Mouse (Mus musculus): ENCODE data around the gene Ppie. TPM values are rescaled to one million over a fixed set of nuclear protein-coding genes. Genes with fewer than 3 reads are reported as not detected.
"Not testable (repeated sequence)": the region's sequence is repeated elsewhere in the genome, so short reads cannot be mapped to it uniquely, and the experiment has no call there.

Ppie gene
- polyA plus RNA-seq, 1 experiment from 2014 or later = 51.7 TPM

DNA sequence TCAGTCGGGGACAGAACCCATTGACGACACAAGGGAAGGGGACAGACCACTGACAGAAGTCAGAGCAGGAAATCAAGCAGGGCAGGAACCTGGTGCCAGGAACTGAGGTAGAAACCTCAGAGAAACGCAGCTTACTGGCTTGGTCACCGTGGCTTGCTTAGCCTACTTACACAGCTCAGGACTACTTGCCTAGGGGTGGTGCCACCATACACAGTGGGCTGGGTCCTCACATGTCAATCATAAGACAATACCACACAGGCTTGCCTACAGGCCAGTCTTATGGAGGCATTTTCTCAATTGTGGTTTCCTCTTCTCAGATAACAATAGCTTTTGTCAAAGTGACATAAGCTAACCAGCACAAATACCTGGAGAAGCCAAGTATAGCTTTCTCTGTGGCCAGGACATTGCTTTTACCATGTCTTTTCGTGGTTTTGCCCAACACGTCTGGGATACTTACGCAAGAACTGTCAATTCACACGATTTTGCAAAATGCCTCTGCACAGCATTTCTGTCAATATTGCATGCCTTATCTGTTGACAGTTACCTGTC lies 27.5 kb downstream of the Ppie start:
- H3K36me3 ChIP-seq (ENCODE audit: control insufficient read depth, insufficient read depth, low read length) = no peaks in the 10 kb centered on the region
- ATAC-seq (ENCODE audit: insufficient number of reproducible peaks, insufficient read depth, low FRiP score, low read depth) = no peak
- H3K27ac ChIP-seq (replicated peaks in 1 of 2; ENCODE audit: control insufficient read depth in 1 of 2, insufficient read depth in 1 of 2, low read depth in 2 of 2, low read length in 2 of 2) = no peak overlapping the region
- no peaks in the 10 kb centered on the region for H3K9me3 ChIP-seq (ENCODE audit: control insufficient read depth, low read length)
- no peak overlapping the region for H3K9ac ChIP-seq (ENCODE audit: low read length)
- no peak overlapping the region for H3K4me2 ChIP-seq (ENCODE audit: low read length)
- H3K4me3 ChIP-seq (ENCODE audit: control insufficient read depth in 1 of 2, insufficient read depth in 1 of 2, low read depth in 1 of 2, low read length in 2 of 2) = no peak overlapping the region
- WGBS = 72% methylated on average over 8 of the region's 8 CpGs
- H3K4me1 ChIP-seq (ENCODE audit: control insufficient read depth in 2 of 2, insufficient read depth in 2 of 2, low read length in 2 of 2) = peaks cover 0 to 2% of the 10 kb centered on the region in 2 experiments; a peak in 1 of 4 replicates
- peaks cover 10% of the 10 kb centered on the region for H3K27me3 ChIP-seq (ENCODE audit: control insufficient read depth, insufficient read depth, low read length)

- H3K4me2 ChIP-seq (ENCODE audit: low read length); H3K27ac ChIP-seq (replicated peaks in 1 of 2; ENCODE audit: control insufficient read depth in 1 of 2, insufficient read depth in 1 of 2, low read depth in 2 of 2, low read length in 2 of 2); H3K9me3 ChIP-seq (ENCODE audit: control insufficient read depth, low read length); ATAC-seq (ENCODE audit: insufficient number of reproducible peaks, insufficient read depth, low FRiP score, low read depth); H3K4me3 ChIP-seq (ENCODE audit: control insufficient read depth in 1 of 2, insufficient read depth in 1 of 2, low read depth in 1 of 2, low read length in 2 of 2); H3K36me3 ChIP-seq (ENCODE audit: control insufficient read depth, insufficient read depth, low read length); H3K4me1 ChIP-seq (ENCODE audit: control insufficient read depth in 2 of 2, insufficient read depth in 2 of 2, low read length in 2 of 2); H3K9ac ChIP-seq (ENCODE audit: low read length): not testable (repeated sequence)
- 59% methylated on average over 10 of the region's 10 CpGs for WGBS
- peaks cover 10% of the 10 kb centered on the region for H3K27me3 ChIP-seq (ENCODE audit: control insufficient read depth, insufficient read depth, low read length)
These were observed 28.3 kb downstream of the Ppie start for GRCm38 (mm10) chr4:123111275-123111983.

DNA sequence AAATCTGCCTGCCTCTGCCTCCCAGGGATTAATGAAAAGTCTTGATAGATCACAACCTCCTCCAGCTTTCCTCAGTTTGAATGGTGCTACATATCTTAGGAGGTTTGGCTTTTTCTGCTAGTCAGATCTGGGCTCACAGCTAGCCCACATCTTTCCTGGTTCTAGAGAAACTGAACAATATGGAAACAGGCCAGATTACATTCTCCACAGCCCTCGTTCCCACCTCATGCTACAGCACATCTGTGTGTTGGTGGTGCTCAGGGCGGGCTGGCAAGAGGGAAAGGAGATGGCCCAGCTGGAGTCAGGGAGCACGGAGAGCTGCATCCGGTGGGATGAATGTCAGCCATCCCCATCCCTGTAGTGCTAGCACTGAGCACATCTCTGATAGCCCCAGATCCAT lies 29.0 kb downstream of the Ppie start:
- Histone ChIP-seq H3K9ac (ENCODE audit: low read length) (no peak overlapping the region), H3K27ac (replicated peaks in 1 of 2; ENCODE audit: control insufficient read depth in 1 of 2, insufficient read depth in 1 of 2, low read depth in 2 of 2, low read length in 2 of 2) (no peak overlapping the region), H3K27me3 (ENCODE audit: control insufficient read depth, insufficient read depth, low read length) (peaks cover 12% of the 10 kb centered on the region), H3K4me2 (ENCODE audit: low read length) (no peak overlapping the region), H3K4me3 (ENCODE audit: control insufficient read depth in 1 of 2, insufficient read depth in 1 of 2, low read depth in 1 of 2, low read length in 2 of 2) (no peak overlapping the region), H3K4me1 (ENCODE audit: control insufficient read depth in 2 of 2, insufficient read depth in 2 of 2, low read length in 2 of 2) (no peaks in the 10 kb centered on the region; a peak in 1 of 4 replicates), H3K9me3 (ENCODE audit: control insufficient read depth, low read length) (no peaks in the 10 kb centered on the region), H3K36me3 (ENCODE audit: control insufficient read depth, insufficient read depth, low read length) (no peaks in the 10 kb centered on the region)
- ATAC-seq (ENCODE audit: insufficient number of reproducible peaks, insufficient read depth, low FRiP score, low read depth) = no peak
- WGBS = 86% methylated on average over 4 of the region's 4 CpGs

GRCm38 (mm10) chr4:123108056-123108455 lies 31.7 kb downstream of the Ppie start:
- no peaks in the 10 kb centered on the region for H3K9me3 ChIP-seq (ENCODE audit: control insufficient read depth, low read length)
- H3K27ac ChIP-seq (replicated peaks in 1 of 2; ENCODE audit: control insufficient read depth in 1 of 2, insufficient read depth in 1 of 2, low read depth in 2 of 2, low read length in 2 of 2) = no peak overlapping the region
- 84% methylated on average over 5 of the region's 5 CpGs for WGBS
- H3K4me1 ChIP-seq (ENCODE audit: control insufficient read depth in 2 of 2, insufficient read depth in 2 of 2, low read length in 2 of 2) = peaks cover 4 to 10% of the 10 kb centered on the region in 2 experiments
- no peaks in the 10 kb centered on the region for H3K36me3 ChIP-seq (ENCODE audit: control insufficient read depth, insufficient read depth, low read length)
- H3K27me3 ChIP-seq (ENCODE audit: control insufficient read depth, insufficient read depth, low read length) = peaks cover 33% of the 10 kb centered on the region
- no peak overlapping the region for H3K4me2 ChIP-seq (ENCODE audit: low read length)
- H3K9ac ChIP-seq (ENCODE audit: low read length) = no peak overlapping the region
- H3K4me3 ChIP-seq (ENCODE audit: control insufficient read depth in 1 of 2, insufficient read depth in 1 of 2, low read depth in 1 of 2, low read length in 2 of 2) = no peak overlapping the region
- no peak for ATAC-seq (ENCODE audit: insufficient number of reproducible peaks, insufficient read depth, low FRiP score, low read depth)

- Histone ChIP-seq H3K27ac (replicated peaks in 1 of 2; ENCODE audit: control insufficient read depth in 1 of 2, insufficient read depth in 1 of 2, low read depth in 2 of 2, low read length in 2 of 2) (no peak overlapping the region), H3K4me2 (ENCODE audit: low read length) (no peak overlapping the region), H3K4me3 (ENCODE audit: control insufficient read depth in 1 of 2, insufficient read depth in 1 of 2, low read depth in 1 of 2, low read length in 2 of 2) (no peak overlapping the region), H3K27me3 (ENCODE audit: control insufficient read depth, insufficient read depth, low read length) (peaks cover 36% of the 10 kb centered on the region), H3K9me3 (ENCODE audit: control insufficient read depth, low read length) (no peaks in the 10 kb centered on the region), H3K4me1 (ENCODE audit: control insufficient read depth in 2 of 2, insufficient read depth in 2 of 2, low read length in 2 of 2) (peaks cover 4 to 10% of the 10 kb centered on the region in 2 experiments), H3K36me3 (ENCODE audit: control insufficient read depth, insufficient read depth, low read length) (no peaks in the 10 kb centered on the region), H3K9ac (ENCODE audit: low read length) (no peak overlapping the region)
- WGBS = 78% methylated on average over 2 of the region's 2 CpGs
- no peak for ATAC-seq (ENCODE audit: insufficient number of reproducible peaks, insufficient read depth, low FRiP score, low read depth)
These were observed 32.9 kb downstream of the Ppie start for GRCm38 (mm10) chr4:123106864-123107263.

DNA sequence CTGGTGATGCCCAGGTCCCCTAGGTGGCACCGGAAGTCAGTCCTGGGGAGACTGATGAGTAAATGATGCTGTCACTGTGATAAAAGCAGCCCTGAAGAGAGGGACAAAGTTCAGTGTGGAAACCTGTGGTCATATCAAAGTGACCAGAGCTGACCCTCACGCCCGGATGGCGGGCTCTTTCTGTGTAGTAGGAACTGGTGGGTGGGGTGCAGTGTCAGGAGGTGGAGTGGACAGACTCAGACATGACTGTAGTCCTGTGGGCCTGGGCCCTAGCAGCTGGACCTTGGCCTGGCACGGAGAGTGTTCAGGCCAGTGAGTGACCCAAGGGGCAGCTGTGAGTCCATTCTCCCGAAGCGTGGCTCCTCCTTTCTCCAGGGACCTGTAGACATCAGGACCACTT lies 33.8 kb downstream of the Ppie start:
- H3K4me3 ChIP-seq (ENCODE audit: control insufficient read depth in 1 of 2, insufficient read depth in 1 of 2, low read depth in 1 of 2, low read length in 2 of 2); H3K9ac ChIP-seq (ENCODE audit: low read length); H3K4me2 ChIP-seq (ENCODE audit: low read length); H3K27ac ChIP-seq (replicated peaks in 1 of 2; ENCODE audit: control insufficient read depth in 1 of 2, insufficient read depth in 1 of 2, low read depth in 2 of 2, low read length in 2 of 2); ATAC-seq (ENCODE audit: insufficient number of reproducible peaks, insufficient read depth, low FRiP score, low read depth); H3K9me3 ChIP-seq (ENCODE audit: control insufficient read depth, low read length); H3K36me3 ChIP-seq (ENCODE audit: control insufficient read depth, insufficient read depth, low read length): not testable (repeated sequence)
- peaks cover 36% of the 10 kb centered on the region for H3K27me3 ChIP-seq (ENCODE audit: control insufficient read depth, insufficient read depth, low read length)
- peaks cover 4 to 10% of the 10 kb centered on the region in 2 experiments for H3K4me1 ChIP-seq (ENCODE audit: control insufficient read depth in 2 of 2, insufficient read depth in 2 of 2, low read length in 2 of 2)
- WGBS = 82% methylated on average over 6 of the region's 7 CpGs

GRCm38 (mm10) chr4:123105451-123105790 lies 34.3 kb downstream of the Ppie start:
- ATAC-seq (ENCODE audit: insufficient number of reproducible peaks, insufficient read depth, low FRiP score, low read depth) = no peak
- 22% methylated on average over 24 of the region's 24 CpGs for whole genome bisulfite sequencing
- H3K4me1 ChIP-seq (ENCODE audit: control insufficient read depth in 2 of 2, insufficient read depth in 2 of 2, low read length in 2 of 2) = peaks cover 4 to 10% of the 10 kb centered on the region in 2 experiments
- peak overlapping the region; percentile 62 for H3K4me2 ChIP-seq (ENCODE audit: low read length)
- no peaks in the 10 kb centered on the region for H3K36me3 ChIP-seq (ENCODE audit: control insufficient read depth, insufficient read depth, low read length)
- no peaks in the 10 kb centered on the region for H3K9me3 ChIP-seq (ENCODE audit: control insufficient read depth, low read length)
- H3K9ac ChIP-seq (ENCODE audit: low read length) = no peak overlapping the region
- H3K27ac ChIP-seq (replicated peaks in 1 of 2; ENCODE audit: control insufficient read depth in 1 of 2, insufficient read depth in 1 of 2, low read depth in 2 of 2, low read length in 2 of 2) = no peak overlapping the region
- H3K27me3 ChIP-seq (ENCODE audit: control insufficient read depth, insufficient read depth, low read length) = peaks cover 36% of the 10 kb centered on the region
- peak overlapping the region; percentile 34 to 35; a peak in 2 of 4 replicates for H3K4me3 ChIP-seq (ENCODE audit: control insufficient read depth in 1 of 2, insufficient read depth in 1 of 2, low read depth in 1 of 2, low read length in 2 of 2)
